Mouse (Mus musculus) liver, embryonic 14.5 days (tissue): ENCODE data around the gene Net1.

Experiments used
- CTCF ChIP-seq: IDR thresholded peaks from 2 replicates; pipeline ENCODE4 v1.5.1; 2016; ENCODE audit warnings: antibody characterized with exemption, low read depth, control low read depth
- EP300 ChIP-seq: IDR thresholded peaks from 2 replicates; pipeline ENCODE4 v1.6.1; 2016; ENCODE audit warnings: antibody characterized with exemption, low read depth

GRCm38 (mm10) chr13:3895397-3895980 is 22.5 kb downstream of the Net1 start:
- TF ChIP-seq CTCF: no peak
- TF ChIP-seq EP300: no peak
